In the genomic region with DNA sequence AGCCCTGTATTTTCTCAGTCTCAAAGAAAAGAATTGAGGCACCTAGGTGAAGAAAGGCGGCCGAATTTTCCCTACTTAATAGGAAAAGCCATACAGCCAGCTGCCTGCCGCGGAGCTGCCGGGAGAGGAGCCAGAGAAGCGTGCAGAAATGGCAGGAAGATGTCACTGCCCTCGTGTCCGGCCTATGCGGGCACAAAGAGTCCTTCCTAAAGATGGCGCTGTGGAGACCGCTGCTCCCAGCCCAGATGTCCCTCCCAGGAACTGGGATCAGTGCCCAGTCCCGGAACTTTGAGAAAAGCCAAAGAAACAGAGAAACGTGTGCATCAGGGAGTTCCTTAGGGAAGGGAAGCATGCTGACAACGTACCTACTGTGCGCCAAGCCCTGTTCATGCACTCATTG, we compare ENCODE assay signal across 9 mouse cellular contexts.
DNase-seq lines count a peak whose midpoint lies in the region; ATAC-seq and TF ChIP-seq lines count a peak whose summit lies in the region.
"Had no signal": no experiment of that assay in that cellular context is flagged by ENCODE, and none has a peak within 500 bp of the region (broad histone marks: within the 10 kb centered on the region; RNA-seq: fewer than 3 reads in every experiment).

No protein-coding gene starts in this region.

- H3K27me3 ChIP-seq in E14TG2a.4 (ENCODE audit: insufficient read depth, low read length) = no peaks in the 10 kb centered on the region
- no peaks in the 10 kb centered on the region for H3K27me3 ChIP-seq in forebrain, embryonic 13.5 days
- H3K27me3 ChIP-seq in heart, postnatal 0 days (ENCODE audit: control insufficient read depth, insufficient read depth, low read length) = no peaks in the 10 kb centered on the region
- no peaks in the 10 kb centered on the region for H3K27me3 ChIP-seq in liver, embryonic 14.5 days (ENCODE audit: control insufficient read depth, insufficient read depth, low read length)
- no peaks in the 10 kb centered on the region for H3K27me3 ChIP-seq in neural tube, embryonic 12.5 days (replicated peaks)
- H3K27me3 ChIP-seq: Patski had no signal

- WGBS in forebrain, embryonic 13.5 days = 24% methylated on average over 15 of the region's 15 CpGs
- WGBS in heart, postnatal 0 days = 35% methylated on average over 15 of the region's 15 CpGs
- WGBS in liver, embryonic 14.5 days (ENCODE audit: insufficient replicate concordance) = 30% methylated on average over 15 of the region's 15 CpGs
- 25% methylated on average over 15 of the region's 15 CpGs for WGBS in neural tube, embryonic 12.5 days

- no peaks in the 10 kb centered on the region for H3K9me3 ChIP-seq in E14TG2a.4 (ENCODE audit: low read length)
- no peaks in the 10 kb centered on the region for H3K9me3 ChIP-seq in forebrain, embryonic 13.5 days (replicated peaks)
- H3K9me3 ChIP-seq in heart, postnatal 0 days (replicated peaks; ENCODE audit: control insufficient read depth, low read length) = no peaks in the 10 kb centered on the region
- no peaks in the 10 kb centered on the region for H3K9me3 ChIP-seq in liver, embryonic 14.5 days (ENCODE audit: control insufficient read depth, low read length)
- no peaks in the 10 kb centered on the region for H3K9me3 ChIP-seq in neural tube, embryonic 12.5 days

- H3K4me2 ChIP-seq in forebrain, embryonic 13.5 days = peak overlapping the region; percentile 33
- H3K4me2 ChIP-seq in heart, postnatal 0 days (ENCODE audit: low read depth, low read length) = no peak overlapping the region
- peak overlapping the region; percentile 32 for H3K4me2 ChIP-seq in liver, embryonic 14.5 days (ENCODE audit: low read depth)
- H3K4me2 ChIP-seq in neural tube, embryonic 12.5 days (replicated peaks) = peak overlapping the region; percentile 47

- DNase-seq in c-Kit-positive CD71-positive TER-119-negative erythroid progenitor cells, embryonic 14.5 days (ENCODE audit: low read depth) = peak; percentile 34
- peak; percentile 56 for DNase-seq in heart, postnatal 0 days (ENCODE audit: low spot score)
- DNase-seq in kidney, postnatal 25 days = peak; percentile 90 to 92
- no peak for DNase-seq in liver, embryonic 14.5 days (ENCODE audit: low read depth in 3 of 3, low spot score in 3 of 3)
- DNase-seq in thymus, postnatal 0 days (ENCODE audit: low spot score) = peak; percentile 39

- peak; percentile 14 for ATAC-seq in forebrain, embryonic 13.5 days
- peak; percentile 43 for ATAC-seq in heart, postnatal 0 days (ENCODE audit: insufficient read depth, low read depth)
- ATAC-seq in liver, embryonic 14.5 days (ENCODE audit: insufficient read depth) = peak; percentile 40; the same call in 1 of the 2 replicates
- ATAC-seq in neural tube, embryonic 12.5 days (ENCODE audit: low FRiP score, low read depth) = peak; percentile 30
- ATAC-seq: Patski had no signal

- no peak for TF ChIP-seq EP300 in heart, postnatal 0 days (IDR thresholded peaks at IDR 0.05; ENCODE audit: low read depth)
- no peak for TF ChIP-seq EP300 in liver, embryonic 14.5 days (IDR thresholded peaks at IDR 0.05; ENCODE audit: low read depth)

- no peak overlapping the region for H3K9ac ChIP-seq in forebrain, embryonic 13.5 days
- H3K9ac ChIP-seq in heart, postnatal 0 days (replicated peaks; ENCODE audit: low read depth, low read length) = no peak overlapping the region
- no peak overlapping the region; the same call in 1 of the 2 replicates for H3K9ac ChIP-seq in liver, embryonic 14.5 days (replicated peaks)
- no peak overlapping the region for H3K9ac ChIP-seq in neural tube, embryonic 12.5 days

- H3K4me3 ChIP-seq in E14TG2a.4 (replicated peaks; ENCODE audit: low read length) = peak overlapping the region; percentile 72
- no peak overlapping the region for H3K4me3 ChIP-seq in forebrain, embryonic 13.5 days
- no peak overlapping the region for H3K4me3 ChIP-seq in heart, postnatal 0 days (ENCODE audit: low read depth, low read length)
- no peak overlapping the region for H3K4me3 ChIP-seq in liver, embryonic 14.5 days (ENCODE audit: insufficient read depth in 1 of 2, low read depth in 2 of 2, low read length in 2 of 2)
- H3K4me3 ChIP-seq in neural tube, embryonic 12.5 days = no peak overlapping the region

- H3K4me1 ChIP-seq in E14TG2a.4 (replicated peaks; ENCODE audit: low read depth, low read length) = peaks cover 85% of the 10 kb centered on the region
- H3K4me1 ChIP-seq in forebrain, embryonic 13.5 days = peaks cover 18% of the 10 kb centered on the region
- peaks cover 49% of the 10 kb centered on the region for H3K4me1 ChIP-seq in heart, postnatal 0 days (ENCODE audit: control insufficient read depth, insufficient read depth)
- H3K4me1 ChIP-seq in liver, embryonic 14.5 days (replicated peaks; ENCODE audit: control insufficient read depth in 2 of 2, insufficient read depth in 2 of 2, low read length in 1 of 2) = peaks cover 0 to 8% of the 10 kb centered on the region in 2 experiments; a peak in 2 of 4 replicates
- peaks cover 8% of the 10 kb centered on the region for H3K4me1 ChIP-seq in neural tube, embryonic 12.5 days

- H3K36me3 ChIP-seq in E14TG2a.4 (ENCODE audit: insufficient read depth, low read length) = 0 out of 2 replicates have a peak, but pooled peaks cover 4% of the 10 kb centered on the region
- H3K36me3 ChIP-seq in forebrain, embryonic 13.5 days (ENCODE audit: poor library complexity, severe bottlenecking) = peaks cover 49% of the 10 kb centered on the region
- peaks cover 38% of the 10 kb centered on the region for H3K36me3 ChIP-seq in heart, postnatal 0 days (replicated peaks; ENCODE audit: control insufficient read depth, insufficient read depth, low read length)
- no peaks in the 10 kb centered on the region for H3K36me3 ChIP-seq in liver, embryonic 14.5 days (replicated peaks; ENCODE audit: control insufficient read depth, insufficient read depth, low read depth)
- peaks cover 18% of the 10 kb centered on the region; the same call in 1 of the 2 replicates for H3K36me3 ChIP-seq in neural tube, embryonic 12.5 days

- TF ChIP-seq CTCF in E14TG2a.4 (conservative IDR thresholded peaks at IDR 0.05; ENCODE audit: low read length) = peak; percentile 46
- TF ChIP-seq CTCF in heart, postnatal 0 days (IDR thresholded peaks at IDR 0.05; ENCODE audit: low read depth) = peak; percentile 46
- peak; percentile 49 for TF ChIP-seq CTCF in liver, embryonic 14.5 days (IDR thresholded peaks at IDR 0.05; ENCODE audit: low read depth)

- H3K27ac ChIP-seq in forebrain, embryonic 13.5 days = peak overlapping the region; percentile 41; the same call in 1 of the 2 replicates
- H3K27ac ChIP-seq in heart, postnatal 0 days (ENCODE audit: low read depth) = peak overlapping the region; percentile 47
- no peak overlapping the region for H3K27ac ChIP-seq in liver, embryonic 14.5 days
- H3K27ac ChIP-seq in neural tube, embryonic 12.5 days = no peak overlapping the region

Comparison
In these comparisons a context has a peak if more than half of its experiments do, and no peak if none do; other contexts are left out.
1. DNase-seq: peak in c-Kit-positive CD71-positive TER-119-negative erythroid progenitor cells, embryonic 14.5 days (single experiment), heart, postnatal 0 days (single experiment), kidney, postnatal 25 days (2 of 2) and thymus, postnatal 0 days (single experiment); none in liver, embryonic 14.5 days (0 of 3).
2. H3K27ac ChIP-seq: peak in forebrain, embryonic 13.5 days (single experiment) and heart, postnatal 0 days (single experiment); none in liver, embryonic 14.5 days (single experiment) and neural tube, embryonic 12.5 days (single experiment).
3. Peak in every context shown above with its lines, with median percentiles within 50 percentile points of each other: CTCF ChIP-seq and ATAC-seq.